Mouse (Mus musculus): ENCODE results near the gene Plagl2.

- no peak for TF ChIP-seq CTCF (IDR thresholded peaks at IDR 0.05; ENCODE audit: low read depth, low read length)
- no peak for TF ChIP-seq POLR2A (IDR thresholded peaks at IDR 0.05; ENCODE audit: insufficient read depth, low read length)
Measured at GRCm38 (mm10) chr2:153274919-153275247, 33.7 kb upstream of the Plagl2 start.
